Mouse (Mus musculus) midbrain, embryonic 10.5 days (tissue): ENCODE results near the gene Irf2bpl. TPM values are rescaled to one million over a fixed set of nuclear protein-coding genes. Genes with fewer than 3 reads are reported as not detected.

Experiments
- DNase-seq: peaks from one replicate; pipeline ENCODE4 v3.0.0-alpha.2; 2017; ENCODE audit warnings: low spot score
- H3K27ac ChIP-seq: fragments of 300-500 bp; sonication (generic); replicated peaks from 2 replicates; pipeline ENCODE4 v1.5.1; 2016; ENCODE audit warnings: mild to moderate bottlenecking
- H3K27me3 ChIP-seq: fragments of 300-500 bp; sonication (generic); 2 replicates; pipeline ENCODE4 v1.6.1; 2016; ENCODE audit warnings: low read depth, mild to moderate bottlenecking; ENCODE audit not compliant: poor library complexity, severe bottlenecking
- H3K36me3 ChIP-seq: fragments of 300-500 bp; sonication (generic); 2 replicates; pipeline ENCODE4 v1.6.1; 2016; ENCODE audit warnings: mild to moderate bottlenecking, moderate library complexity
- H3K4me1 ChIP-seq: fragments of 300-500 bp; sonication (generic); 2 replicates; pipeline ENCODE4 v1.6.1; 2016
- H3K4me3 ChIP-seq: fragments of 300-500 bp; sonication (generic); 2 replicates; pipeline ENCODE4 v1.5.1; 2016; ENCODE audit warnings: mild to moderate bottlenecking, moderate library complexity
- H3K9me3 ChIP-seq: fragments of 300-500 bp; sonication (generic); replicated peaks from 2 replicates; pipeline ENCODE4 v1.6.1; 2016; ENCODE audit warnings: mild to moderate bottlenecking
- WGBS: fragments of 180-500 bp; shearing (Covaris S2); methylation state at CpG from one replicate; pipeline ENCODE4 v1.1.7; 2016; 5-methylcytosine and 5-hydroxymethylcytosine counted together
- polyA plus RNA-seq: library from polyadenylated mRNA; unstranded; fragments of >200 nt; fragmentation: Nextera tagmentation; extraction: Ambion mirVana; gene quantifications from 2 replicates; pipeline ENCODE4 v1.2.1, GENCODE M21; 2016

Irf2bpl gene
- polyA plus RNA-seq, 1 experiment from 2014 or later = 28.6 TPM

DNA sequence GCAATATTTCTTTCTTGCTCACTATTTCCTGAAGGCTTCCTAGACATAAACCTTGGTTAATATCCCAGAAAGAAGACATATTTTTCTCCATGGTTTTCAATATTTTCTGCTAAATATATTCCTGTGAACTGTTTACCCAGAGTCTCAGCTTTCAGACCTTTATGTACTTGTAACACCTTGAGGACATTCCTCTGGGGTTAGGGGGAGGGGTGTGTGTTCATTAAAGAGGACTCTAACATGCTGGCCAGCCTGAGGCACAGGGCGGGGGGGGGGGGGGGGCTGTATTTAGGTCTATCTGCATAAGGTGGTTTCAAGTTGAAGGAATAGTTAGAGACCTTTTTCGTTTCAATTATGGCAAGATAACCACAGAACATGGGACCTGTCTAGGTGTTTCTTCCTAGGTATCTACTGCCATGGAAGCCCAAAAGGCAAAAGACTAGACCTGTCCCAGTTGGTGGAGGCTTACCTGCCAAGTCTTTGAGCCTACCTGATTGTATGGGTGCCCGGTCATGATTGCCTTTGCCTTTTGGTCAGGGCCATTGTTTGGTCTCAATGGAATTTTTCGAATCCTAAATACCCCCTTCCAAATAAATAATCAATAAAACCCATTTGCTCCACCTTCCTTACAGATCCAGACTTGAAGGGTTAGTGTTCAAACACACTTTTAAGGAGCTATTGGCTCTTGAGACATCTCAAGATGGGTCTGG, 11.3 kb upstream of the Irf2bpl start:
- Histone ChIP-seq H3K36me3 (no peaks in the 10 kb centered on the region), H3K27me3 (peaks cover 7% of the 10 kb centered on the region), H3K27ac (peak overlapping the region; percentile 94), H3K9me3 (no peaks in the 10 kb centered on the region), H3K4me3 (peak overlapping the region; percentile 57; the same call in 1 of the 2 replicates), H3K4me1 (peaks cover 93% of the 10 kb centered on the region)
- DNase-seq = peak; percentile 11
- 51% methylated on average over 4 of the region's 4 CpGs for WGBS

DNA sequence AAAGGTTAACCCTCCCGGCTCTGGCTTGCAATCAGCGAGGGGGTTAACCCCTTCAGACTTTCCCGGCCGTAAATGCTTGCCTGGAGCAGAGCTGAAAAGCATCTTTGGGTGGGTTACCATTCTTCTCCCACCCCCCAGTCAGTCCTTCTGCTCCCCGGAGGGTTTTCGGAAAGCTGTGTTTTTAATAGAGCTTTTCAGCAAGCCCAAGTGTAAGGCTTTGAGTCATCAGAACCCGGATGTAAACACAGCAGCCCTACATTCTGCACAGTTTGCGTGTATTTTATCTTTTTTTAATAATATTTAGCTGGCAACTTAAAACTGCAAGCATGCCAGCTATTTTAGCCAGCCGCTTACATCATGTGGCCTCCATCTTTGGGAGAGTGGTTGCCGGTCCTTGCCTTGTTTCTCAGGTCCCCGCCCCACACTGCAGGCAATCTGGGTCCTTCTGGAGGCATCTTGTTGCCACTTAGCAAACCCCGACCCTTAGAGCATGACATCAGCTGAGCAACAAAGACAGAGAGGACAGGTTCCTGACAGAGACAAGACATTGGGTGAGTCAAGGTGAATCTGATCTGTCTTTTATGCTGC, 10.3 kb upstream of the Irf2bpl start:
- Histone ChIP-seq H3K9me3 (no peaks in the 10 kb centered on the region), H3K4me3 (peak overlapping the region; percentile 57), H3K27me3 (peaks cover 12% of the 10 kb centered on the region), H3K27ac (peak overlapping the region; percentile 94), H3K36me3 (no peaks in the 10 kb centered on the region), H3K4me1 (peaks cover 98% of the 10 kb centered on the region)
- DNase-seq = peak; percentile 64
- WGBS = under 1% methylated on average over 12 of the region's 12 CpGs

DNA sequence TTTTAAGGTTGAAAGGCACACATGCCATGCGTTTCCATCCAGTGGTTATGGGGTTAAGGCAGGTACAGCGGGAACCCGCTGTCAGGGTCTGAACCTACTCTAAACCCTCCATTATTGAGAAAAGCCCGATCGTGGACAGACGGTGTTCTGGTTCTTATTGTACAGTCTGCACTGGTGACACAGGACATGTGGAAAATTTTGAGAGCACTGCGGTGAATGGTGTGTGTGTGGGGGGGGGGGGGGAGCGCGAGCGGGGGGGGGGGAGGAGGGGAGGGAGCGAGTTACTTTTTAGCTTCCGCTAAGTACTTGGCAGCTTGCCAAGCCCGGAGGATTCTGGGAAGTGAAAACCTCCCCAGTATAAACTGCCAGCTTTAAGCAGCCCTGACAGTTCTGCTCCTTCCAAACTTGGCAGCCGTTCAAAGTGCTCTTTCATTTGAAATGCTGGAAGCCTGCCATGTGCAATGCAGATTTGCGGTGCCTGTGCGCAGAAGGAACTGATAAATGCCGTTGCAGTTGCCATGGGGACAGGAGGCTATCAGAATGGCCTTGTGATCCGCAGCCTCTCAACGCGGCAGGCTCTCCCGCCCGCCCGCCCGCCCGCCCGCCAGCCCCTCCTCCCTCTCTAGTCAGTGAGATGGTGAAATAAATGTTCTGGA, 9.7 kb upstream of the Irf2bpl start:
- peaks cover 98% of the 10 kb centered on the region for H3K4me1 ChIP-seq

DNA sequence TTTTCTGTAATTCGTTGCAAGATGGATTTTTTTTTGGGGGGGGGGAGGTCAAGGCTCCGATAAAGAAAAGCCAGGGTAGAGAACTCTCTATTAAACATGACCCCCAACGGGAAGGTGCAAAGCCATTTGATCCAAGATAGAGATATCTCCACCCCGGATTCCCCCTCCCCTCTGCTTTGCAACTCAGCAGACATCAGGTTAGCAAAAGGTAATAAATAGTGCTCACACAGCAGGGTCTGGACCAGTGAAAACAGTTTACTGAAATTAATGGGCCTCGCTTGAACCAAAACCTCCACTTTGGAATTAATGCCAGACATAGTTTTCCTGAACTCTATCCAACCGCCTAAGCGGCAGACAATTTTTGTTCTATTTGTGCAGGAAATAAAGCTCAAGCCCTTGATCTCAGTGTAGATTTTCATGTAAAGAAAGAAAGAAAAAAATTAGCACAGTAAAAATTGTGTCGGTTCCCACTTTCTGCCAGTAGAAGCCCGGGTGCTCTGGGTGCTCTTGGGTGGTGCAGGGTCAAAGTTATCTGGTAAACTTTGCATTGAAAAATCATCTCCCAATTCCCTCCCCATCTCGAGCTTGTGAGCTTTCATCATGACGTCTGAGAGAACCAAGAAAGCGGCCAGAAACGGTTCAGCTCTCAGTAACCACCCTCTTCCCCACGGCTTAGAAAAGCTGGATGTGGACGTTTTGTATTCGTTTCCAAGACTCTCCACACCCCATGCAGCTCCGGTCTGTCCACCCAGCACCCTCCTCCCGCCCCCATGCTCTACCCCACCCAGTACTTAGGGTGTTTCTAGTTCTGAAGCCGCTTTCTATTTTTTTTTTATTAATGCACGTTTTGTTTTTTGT, 9.0 kb upstream of the Irf2bpl start:
- peaks cover 98% of the 10 kb centered on the region for H3K4me1 ChIP-seq
- DNase-seq = peak; percentile 52

More for the DNA sequence above, 9.7 kb upstream of the Irf2bpl start:
- 0% methylated on average over 21 of the region's 26 CpGs for WGBS
- H3K9me3 ChIP-seq = no peaks in the 10 kb centered on the region
- H3K4me3 ChIP-seq = peak overlapping the region; percentile 57
- H3K27ac ChIP-seq = peak overlapping the region; percentile 94
- H3K27me3 ChIP-seq = peaks cover 18% of the 10 kb centered on the region
- H3K36me3 ChIP-seq = no peaks in the 10 kb centered on the region
- peak; percentile 95 for DNase-seq

DNA sequence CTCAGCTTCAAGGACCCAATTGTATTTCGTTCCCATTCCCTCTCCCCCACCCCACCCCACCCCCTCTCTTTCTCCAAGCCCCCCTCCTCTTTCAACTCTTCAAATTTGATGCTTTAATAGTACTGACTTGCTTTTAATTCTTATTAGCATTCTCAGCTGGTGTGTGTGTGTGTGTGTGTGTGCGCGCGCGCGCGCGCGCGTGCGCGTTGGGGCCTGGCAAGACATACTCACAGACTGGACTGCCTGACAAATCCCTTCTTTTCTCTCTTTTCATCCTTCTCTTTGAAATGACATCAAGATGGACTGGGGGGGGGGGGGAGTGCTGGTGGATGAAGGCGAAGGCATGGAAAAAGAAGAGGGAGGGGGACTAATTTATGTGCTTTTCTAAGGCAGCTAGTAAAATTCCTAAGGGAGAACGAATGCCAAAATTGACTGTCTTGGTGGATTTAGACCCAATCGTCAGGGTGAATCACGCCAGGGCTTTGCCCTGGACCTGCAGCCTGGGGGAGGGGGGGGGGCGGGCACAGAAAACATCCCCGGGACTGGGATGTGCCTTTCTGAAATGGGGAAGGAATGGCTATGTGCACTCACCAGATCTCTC, 8.2 kb upstream of the Irf2bpl start:
- Histone ChIP-seq H3K4me3 (peak overlapping the region; percentile 57), H3K9me3 (no peaks in the 10 kb centered on the region), H3K4me1 (peaks cover 98% of the 10 kb centered on the region), H3K27me3 (peaks cover 22% of the 10 kb centered on the region), H3K36me3 (no peaks in the 10 kb centered on the region), H3K27ac (peak overlapping the region; percentile 94)
- peak; percentile 86 for DNase-seq
- WGBS = under 1% methylated on average over 18 of the region's 18 CpGs

More for the DNA sequence above, 9.0 kb upstream of the Irf2bpl start:
- Histone ChIP-seq H3K27ac (peak overlapping the region; percentile 94), H3K27me3 (peaks cover 22% of the 10 kb centered on the region), H3K4me3 (peak overlapping the region; percentile 57), H3K9me3 (no peaks in the 10 kb centered on the region), H3K36me3 (no peaks in the 10 kb centered on the region)
- 2% methylated on average over 20 of the region's 20 CpGs for WGBS

DNA sequence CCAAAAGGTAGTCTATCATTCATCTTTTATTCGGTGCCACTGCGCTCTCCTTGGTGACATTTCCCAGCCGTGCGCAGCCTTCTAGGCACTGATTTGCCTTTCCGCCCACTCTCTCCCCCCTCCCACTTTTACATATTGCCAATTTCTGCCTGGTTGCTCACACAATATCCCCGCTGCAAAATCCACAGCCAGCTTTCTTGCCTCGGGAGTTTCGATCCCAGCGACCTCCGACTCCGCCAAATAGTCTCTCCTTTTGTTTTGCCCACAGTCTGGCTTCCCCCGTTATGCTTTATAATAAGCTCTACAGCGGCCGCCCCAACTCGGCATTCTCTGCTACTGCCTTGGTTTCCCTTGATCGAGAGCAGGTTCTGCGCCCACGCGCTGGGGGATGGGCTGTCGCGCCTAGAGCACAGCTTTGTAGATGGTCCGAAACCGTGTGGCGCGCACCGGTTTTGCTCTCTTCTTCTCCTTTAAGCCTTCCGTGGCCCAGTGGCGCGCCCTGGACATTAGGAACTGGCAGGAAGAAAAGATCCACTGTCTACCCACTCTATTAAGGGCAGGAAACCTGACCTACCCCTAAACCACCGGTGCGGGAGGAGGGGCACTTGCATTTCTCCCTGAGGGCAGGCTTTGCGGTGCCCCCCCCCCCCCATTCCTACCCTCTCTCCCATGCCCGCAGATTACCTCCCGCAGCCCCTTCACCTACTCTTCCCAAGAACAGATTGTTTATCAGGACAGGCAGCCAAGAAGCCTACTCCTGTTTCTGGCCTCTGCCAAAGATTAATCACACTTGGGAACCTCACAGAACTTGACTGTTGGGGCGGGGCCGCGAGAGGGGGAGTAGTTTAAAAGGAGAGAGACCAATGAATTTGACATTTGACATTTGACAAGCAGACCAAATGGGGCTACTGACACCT, 7.4 kb upstream of the Irf2bpl start:
- peak; percentile 80 for DNase-seq

DNA sequence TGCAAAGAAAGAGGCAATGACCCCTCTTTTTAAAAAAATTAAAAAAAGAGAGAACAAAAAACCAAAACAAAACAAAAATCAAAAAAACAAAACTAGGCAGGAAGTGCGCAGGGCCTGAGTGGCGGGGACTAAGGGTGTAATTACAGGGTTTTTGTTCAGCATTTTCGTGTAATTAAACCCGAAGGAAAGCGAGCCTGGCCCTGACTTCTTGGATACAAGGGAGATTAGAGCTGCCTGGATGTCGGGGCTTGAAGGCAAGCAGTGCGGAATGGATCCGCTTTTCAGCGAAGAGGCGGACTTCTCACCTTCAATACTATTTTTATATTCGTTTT, 6.8 kb upstream of the Irf2bpl start:
- Histone ChIP-seq H3K27ac (peak overlapping the region; percentile 94), H3K4me3 (peak overlapping the region; percentile 57), H3K36me3 (no peaks in the 10 kb centered on the region), H3K9me3 (no peaks in the 10 kb centered on the region), H3K4me1 (peaks cover 98% of the 10 kb centered on the region), H3K27me3 (peaks cover 22% of the 10 kb centered on the region)
- 6% methylated on average over 11 of the region's 11 CpGs for WGBS
- no peak for DNase-seq

More for the DNA sequence above, 7.4 kb upstream of the Irf2bpl start:
- Histone ChIP-seq H3K27me3 (peaks cover 22% of the 10 kb centered on the region), H3K4me1 (peaks cover 98% of the 10 kb centered on the region), H3K36me3 (no peaks in the 10 kb centered on the region), H3K9me3 (no peaks in the 10 kb centered on the region), H3K27ac (peak overlapping the region; percentile 94), H3K4me3 (peak overlapping the region; percentile 57)
- WGBS = under 1% methylated on average over 37 of the region's 37 CpGs

DNA sequence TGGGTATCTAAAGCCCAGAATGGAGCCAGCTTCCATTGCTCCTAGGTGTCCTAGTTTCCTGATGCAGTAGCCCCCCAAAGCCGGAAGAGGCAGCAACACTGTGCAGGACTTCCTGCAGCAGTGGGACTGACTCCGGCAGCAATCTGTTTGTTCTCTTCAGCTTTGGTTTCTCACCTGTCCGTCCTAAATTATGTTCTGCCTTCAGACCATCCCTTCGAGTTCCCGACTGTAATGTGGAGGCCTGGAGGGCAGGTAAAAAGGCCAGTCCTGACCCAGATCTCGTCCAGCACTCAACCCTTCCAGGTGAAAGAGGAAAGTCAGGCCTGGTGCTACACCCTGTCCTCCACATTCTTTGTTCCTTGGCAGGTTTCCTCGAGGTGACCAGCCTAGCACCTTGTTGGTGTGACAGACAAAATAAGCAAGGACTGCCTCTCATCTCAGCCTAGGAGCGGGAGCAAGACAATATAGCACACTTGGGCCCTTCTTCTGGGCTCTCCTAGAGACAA, 6.3 kb upstream of the Irf2bpl start:
- 31% methylated on average over 8 of the region's 8 CpGs for whole genome bisulfite sequencing
- H3K4me3 ChIP-seq = peak overlapping the region; percentile 57
- H3K9me3 ChIP-seq = no peaks in the 10 kb centered on the region
- DNase-seq = peak; percentile 37
- peak overlapping the region; percentile 94 for H3K27ac ChIP-seq
- peaks cover 98% of the 10 kb centered on the region for H3K4me1 ChIP-seq
- peaks cover 22% of the 10 kb centered on the region for H3K27me3 ChIP-seq
- H3K36me3 ChIP-seq = no peaks in the 10 kb centered on the region

DNA sequence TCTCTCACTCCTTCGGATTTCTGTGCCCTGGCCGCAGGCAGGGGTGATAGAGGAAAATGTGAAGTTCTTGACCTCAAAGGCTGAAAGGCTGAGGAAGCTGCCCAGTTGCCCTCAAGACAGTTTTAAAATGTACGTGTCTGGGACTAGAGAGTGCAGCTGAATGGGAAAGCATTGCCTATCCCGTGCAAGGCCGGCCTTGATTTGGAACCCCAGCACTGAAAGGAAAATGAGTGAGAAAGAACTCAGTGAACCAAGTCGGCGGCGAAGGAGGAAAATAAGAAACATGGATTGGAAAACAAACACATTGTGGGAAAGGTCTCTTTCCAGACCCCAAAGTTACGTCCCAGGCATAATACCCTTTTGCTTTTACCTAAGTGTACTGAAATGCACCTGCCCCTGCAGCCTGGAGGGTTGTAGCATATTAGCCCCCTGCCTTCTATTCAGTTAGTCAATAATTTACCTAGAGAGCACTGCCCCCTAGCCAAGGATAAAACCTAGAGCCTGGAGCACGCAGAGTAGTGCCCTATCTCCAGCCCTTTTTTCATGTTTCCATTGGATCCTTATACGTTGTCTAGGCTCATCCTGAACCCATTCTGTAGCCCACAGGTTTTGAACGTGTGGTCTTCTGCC, 5.6 kb upstream of the Irf2bpl start:
- no peak for DNase-seq

DNA sequence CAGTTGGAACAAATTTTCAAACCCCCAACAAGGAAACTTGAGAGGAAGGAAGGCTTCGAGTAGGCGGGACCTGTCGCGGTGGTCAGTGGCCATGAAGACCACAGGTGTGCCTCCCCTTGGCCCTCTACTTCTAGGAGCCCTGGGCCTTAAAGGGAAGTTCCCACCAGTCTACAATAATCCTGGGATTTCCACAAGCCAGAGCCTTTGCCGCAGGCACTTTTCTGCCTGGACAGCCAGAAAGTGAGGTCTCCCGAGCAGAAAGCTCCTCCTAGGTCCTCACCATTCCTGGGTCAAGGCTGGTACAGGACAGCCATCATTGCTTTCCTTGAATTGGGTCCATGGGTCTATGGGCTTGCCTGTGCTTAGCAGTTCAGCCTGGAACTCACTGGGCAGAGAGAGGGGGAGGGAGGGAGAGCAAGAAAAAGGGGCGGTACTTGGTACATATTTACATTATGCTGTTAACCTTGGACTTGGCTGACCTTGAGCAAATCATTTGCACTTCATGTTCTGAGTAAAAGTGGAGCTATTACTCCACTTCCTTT, 4.6 kb upstream of the Irf2bpl start:
- Histone ChIP-seq H3K27ac (peak overlapping the region; percentile 94), H3K4me3 (peak overlapping the region; percentile 47), H3K27me3 (peaks cover 22% of the 10 kb centered on the region), H3K36me3 (no peaks in the 10 kb centered on the region), H3K9me3 (no peaks in the 10 kb centered on the region), H3K4me1 (peaks cover 100% of the 10 kb centered on the region)
- DNase-seq = no peak
- 11% methylated on average over 7 of the region's 7 CpGs for WGBS

More for the DNA sequence above, 5.6 kb upstream of the Irf2bpl start:
- Histone ChIP-seq H3K4me1 (peaks cover 98% of the 10 kb centered on the region), H3K27ac (peak overlapping the region; percentile 94), H3K4me3 (peak overlapping the region; percentile 57; the same call in 1 of the 2 replicates), H3K9me3 (no peaks in the 10 kb centered on the region), H3K36me3 (no peaks in the 10 kb centered on the region), H3K27me3 (peaks cover 22% of the 10 kb centered on the region)
- WGBS = 49% methylated on average over 12 of the region's 12 CpGs
